In the genomic region with DNA sequence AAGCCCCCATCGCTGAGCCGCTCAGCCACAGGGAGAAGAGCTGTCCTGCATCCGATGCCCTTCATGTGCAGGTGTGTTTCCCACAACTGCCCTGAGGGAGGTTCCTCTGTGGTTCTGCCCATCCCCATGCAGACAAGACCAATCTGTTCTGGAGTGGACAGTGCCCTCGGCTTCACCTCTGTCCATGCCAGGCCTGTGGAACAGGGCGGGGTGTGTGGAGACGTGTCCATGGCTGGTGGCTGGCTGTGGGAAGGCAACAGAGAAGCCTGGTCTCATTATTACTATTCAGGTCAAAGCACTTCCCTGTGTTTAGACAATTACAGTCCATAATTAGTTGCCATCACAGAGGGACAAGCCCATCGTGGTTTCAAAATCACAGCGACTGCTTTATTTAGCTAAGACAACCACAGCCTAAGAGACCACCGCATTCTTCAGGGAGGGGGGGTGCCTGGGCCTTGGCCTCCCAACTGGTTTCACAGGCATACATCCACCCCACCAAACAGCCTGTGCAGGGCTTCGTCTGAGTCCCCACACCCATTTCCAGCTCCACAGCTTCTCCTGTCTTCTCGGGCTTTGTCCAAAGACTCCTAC, we compare ENCODE assay signal across 17 mouse cellular contexts.
"Had no signal": no experiment of that assay in that cellular context is flagged by ENCODE, and none has a peak within 500 bp of the region (broad histone marks: within the 10 kb centered on the region; RNA-seq: fewer than 3 reads in every experiment).

No protein-coding gene starts in this region.

- DNase-seq: kidney, adult 8-10 months; kidney, postnatal 10 days; left cerebral cortex, postnatal 4 days; liver; liver, embryonic 13.5 days; lung, embryonic 14.5 days; thymus, postnatal 25 days had no signal

- H3K27ac ChIP-seq: kidney, embryonic 15.5 days; limb, embryonic 13.5 days; liver, embryonic 13.5 days; macrophage; midbrain, embryonic 12.5 days; midbrain, embryonic 15.5 days; neural tube, embryonic 12.5 days; neural tube, embryonic 15.5 days had no signal

- H3K4me1 ChIP-seq: megakaryocyte, embryonic 14.5 days; midbrain, embryonic 15.5 days; neural tube, embryonic 15.5 days had no signal

- ATAC-seq: intestine, postnatal 0 days; lung, postnatal 0 days; midbrain, embryonic 15.5 days had no signal

- H3K36me3 ChIP-seq: kidney, embryonic 15.5 days; limb, embryonic 13.5 days; liver, embryonic 13.5 days; midbrain, embryonic 12.5 days; midbrain, embryonic 15.5 days; neural tube, embryonic 12.5 days; neural tube, embryonic 15.5 days had no signal

- H3K27me3 ChIP-seq: liver, embryonic 13.5 days; midbrain, embryonic 15.5 days; neural tube, embryonic 12.5 days had no signal

- H3K4me2 ChIP-seq: kidney, embryonic 15.5 days; limb, embryonic 13.5 days; liver, embryonic 13.5 days; lung, embryonic 14.5 days; midbrain, embryonic 12.5 days; midbrain, embryonic 15.5 days; neural tube, embryonic 12.5 days; neural tube, embryonic 15.5 days had no signal

- H3K4me3 ChIP-seq: kidney, embryonic 15.5 days; limb, embryonic 13.5 days; liver, embryonic 13.5 days; megakaryocyte, embryonic 14.5 days; midbrain, embryonic 12.5 days; midbrain, embryonic 15.5 days; neural tube, embryonic 12.5 days; neural tube, embryonic 15.5 days had no signal

- H3K9me3 ChIP-seq: kidney, embryonic 15.5 days; limb, embryonic 13.5 days; liver, embryonic 13.5 days; midbrain, embryonic 15.5 days; neural tube, embryonic 12.5 days; neural tube, embryonic 15.5 days had no signal

- H3K9ac ChIP-seq: kidney, embryonic 15.5 days; limb, embryonic 13.5 days; liver, embryonic 13.5 days; lung, embryonic 14.5 days; midbrain, embryonic 12.5 days; midbrain, embryonic 15.5 days; neural tube, embryonic 12.5 days; neural tube, embryonic 15.5 days had no signal
